Mouse (Mus musculus): ENCODE data around the gene Gm10974.

DNA sequence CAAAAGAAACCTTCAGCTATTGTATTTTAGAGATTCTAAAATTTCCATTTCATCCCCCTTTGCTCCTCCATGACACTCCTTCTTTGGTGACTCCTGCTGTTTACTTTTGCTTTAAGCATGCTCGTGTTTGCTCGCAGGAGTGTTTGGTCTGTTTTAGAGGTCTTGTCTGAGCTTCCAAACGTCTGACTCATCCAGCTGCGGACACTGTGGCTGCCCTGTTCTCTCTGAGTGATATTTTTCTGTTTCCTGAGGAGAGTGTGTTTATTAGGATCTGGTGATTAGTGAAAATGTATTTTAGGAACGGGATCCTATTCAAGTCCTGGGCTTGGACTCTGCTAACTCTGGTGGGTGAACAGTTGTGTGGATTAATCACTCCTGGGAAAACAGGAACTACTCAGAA, 26.1 kb upstream of the Gm10974 start:
- TF ChIP-seq CTCF (IDR thresholded peaks at IDR 0.05; ENCODE audit: low read depth, low read length) (no peak), GATA1 (IDR thresholded peaks at IDR 0.05; ENCODE audit: borderline replicate concordance, low read length) (no peak), GATA2 (IDR thresholded peaks at IDR 0.05; ENCODE audit: borderline replicate concordance, low read depth, low read length) (no peak)

All from G1E (cell line).